Mouse (Mus musculus): ENCODE data around the gene Tmed6.

DNA sequence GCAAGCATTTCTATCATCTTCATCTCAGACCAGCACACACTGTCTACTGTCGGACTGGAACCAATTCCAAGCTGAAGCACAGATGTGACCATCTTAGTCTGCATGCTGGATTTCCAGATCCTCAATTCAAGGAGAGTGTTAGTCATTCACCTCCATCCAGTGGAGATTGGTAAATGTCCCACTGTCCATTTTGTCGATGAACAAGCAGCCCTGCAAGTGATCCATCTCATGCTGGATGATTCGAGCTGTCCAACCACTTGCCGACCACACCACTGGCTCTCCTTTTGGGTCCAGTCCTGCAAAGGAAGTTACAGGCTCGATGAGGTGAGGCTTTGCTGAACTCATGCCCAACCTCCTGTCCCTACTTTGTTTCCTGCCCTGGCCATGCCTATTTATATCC is 18.5 kb downstream of the Tmed6 start:
- no peak for TF ChIP-seq CTCF (conservative IDR thresholded peaks at IDR 0.05; ENCODE audit: insufficient read depth, insufficient read length, low read depth, low read length)
- no peak for TF ChIP-seq POLR2A (IDR thresholded peaks at IDR 0.05; ENCODE audit: low read depth, low read length)
